Mouse (Mus musculus) induced T-regulatory cell, adult 2 months (primary cell): Measurements from ENCODE around the gene Psmb2.

Source experiments
- DNase-seq: peaks from one replicate; pipeline ENCODE4 v3.0.0-alpha.2; 2012; ENCODE audit warnings: low read depth

Psmb2 gene

DNA sequence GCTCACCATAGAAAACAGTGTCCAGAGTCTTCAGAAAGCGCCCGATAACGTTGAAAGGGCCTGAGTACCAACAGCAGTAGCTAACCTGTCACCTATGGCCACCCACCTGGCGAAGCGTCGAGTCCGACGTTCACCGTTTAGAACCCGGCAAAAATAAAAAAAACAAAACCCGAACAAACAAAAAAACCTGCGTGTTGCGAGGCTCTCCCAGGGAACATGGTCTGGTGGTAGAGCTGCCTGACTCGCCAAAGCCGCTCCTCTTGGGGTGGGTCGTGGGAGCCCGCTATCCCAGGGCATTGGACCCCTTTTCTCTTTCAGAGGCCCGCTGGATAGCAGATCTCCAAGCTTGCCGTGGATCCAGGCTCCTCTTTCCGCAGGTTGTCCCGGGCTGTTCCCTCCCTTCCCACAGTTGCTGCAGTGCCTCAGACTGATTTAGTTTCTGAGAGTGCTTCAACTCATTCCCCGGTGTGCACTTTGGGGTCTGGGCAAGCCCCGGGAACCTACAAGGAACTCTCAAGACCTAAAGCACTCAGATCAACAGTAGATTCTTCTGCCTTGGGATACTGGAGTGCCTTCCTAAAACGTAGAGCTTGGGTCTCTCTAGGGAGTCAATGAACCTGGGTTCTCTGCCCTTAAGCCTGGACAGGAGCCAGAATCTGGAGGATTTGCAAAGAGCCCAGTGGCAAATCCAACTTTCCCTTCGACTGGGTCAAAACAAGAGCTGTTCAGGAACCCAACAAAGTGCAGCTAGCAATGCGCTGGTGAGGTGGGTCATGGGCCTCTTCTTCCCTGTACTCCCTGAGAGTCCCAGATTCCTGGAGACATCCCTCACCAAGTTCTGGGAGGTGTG, 55.3 kb downstream of the Psmb2 start:
- no peak for DNase-seq

DNA sequence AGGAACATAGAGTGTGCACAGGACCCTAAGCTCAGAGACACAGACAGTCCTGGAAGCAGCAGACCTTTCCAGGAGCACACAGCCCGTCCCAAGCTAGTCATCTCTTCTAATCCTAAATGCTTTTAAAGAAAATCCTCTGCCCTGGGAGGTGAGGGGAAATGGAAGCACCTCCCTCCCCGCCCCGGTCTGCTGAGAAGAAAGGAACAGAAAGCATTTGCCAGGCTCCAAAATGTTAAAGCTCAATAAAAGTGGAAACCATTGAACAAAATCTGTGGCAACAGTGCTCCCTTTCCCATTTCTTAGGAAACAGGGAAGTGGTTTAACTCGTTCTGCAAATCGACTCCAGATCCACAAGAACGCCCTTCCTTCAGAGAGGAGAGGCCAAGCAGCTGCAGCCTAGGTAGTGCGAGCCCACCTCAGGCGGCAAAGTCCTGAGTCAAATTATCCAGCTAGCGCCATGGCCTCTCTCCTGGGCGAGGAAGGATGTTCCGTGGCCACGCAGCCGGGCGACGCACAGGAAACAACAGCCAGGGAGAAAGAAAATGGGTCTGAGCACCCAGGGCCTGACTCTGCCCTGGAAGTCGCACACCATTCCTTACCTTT, 56.7 kb downstream of the Psmb2 start:
- DNase-seq = no peak

DNA sequence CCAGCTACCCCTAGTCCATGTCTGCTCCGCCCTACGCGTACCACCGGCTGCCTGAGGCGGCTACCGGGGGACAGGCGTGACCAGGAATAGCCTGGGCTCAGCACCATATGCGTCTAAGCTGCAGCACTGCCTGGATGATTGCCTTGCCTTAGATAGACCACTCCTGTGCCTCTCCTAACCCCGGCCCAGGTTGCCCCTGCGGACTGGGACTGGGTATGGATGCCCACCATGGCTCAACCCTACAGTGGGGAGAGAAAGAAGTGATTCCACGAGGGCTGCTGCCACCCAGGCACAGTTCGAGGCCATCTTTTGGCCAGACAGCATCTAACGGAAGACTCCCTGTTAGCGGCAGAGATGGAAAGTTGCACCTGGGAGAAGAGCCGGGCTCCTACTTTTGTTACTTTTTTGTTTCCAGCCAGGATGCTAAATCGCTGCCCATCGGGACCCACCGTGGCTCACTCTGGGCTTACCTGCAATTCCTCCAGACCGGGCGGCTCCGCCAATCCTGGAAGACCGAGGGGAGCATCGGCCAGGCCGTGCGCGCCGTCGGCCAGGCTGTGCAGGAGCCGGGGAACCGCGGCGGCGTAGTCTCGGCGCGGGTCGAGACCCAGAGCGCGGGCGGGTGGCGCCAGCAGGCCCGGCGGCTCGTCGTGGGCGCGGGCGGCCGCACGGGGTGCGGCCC, 57.4 kb downstream of the Psmb2 start:
- no peak for DNase-seq

DNA sequence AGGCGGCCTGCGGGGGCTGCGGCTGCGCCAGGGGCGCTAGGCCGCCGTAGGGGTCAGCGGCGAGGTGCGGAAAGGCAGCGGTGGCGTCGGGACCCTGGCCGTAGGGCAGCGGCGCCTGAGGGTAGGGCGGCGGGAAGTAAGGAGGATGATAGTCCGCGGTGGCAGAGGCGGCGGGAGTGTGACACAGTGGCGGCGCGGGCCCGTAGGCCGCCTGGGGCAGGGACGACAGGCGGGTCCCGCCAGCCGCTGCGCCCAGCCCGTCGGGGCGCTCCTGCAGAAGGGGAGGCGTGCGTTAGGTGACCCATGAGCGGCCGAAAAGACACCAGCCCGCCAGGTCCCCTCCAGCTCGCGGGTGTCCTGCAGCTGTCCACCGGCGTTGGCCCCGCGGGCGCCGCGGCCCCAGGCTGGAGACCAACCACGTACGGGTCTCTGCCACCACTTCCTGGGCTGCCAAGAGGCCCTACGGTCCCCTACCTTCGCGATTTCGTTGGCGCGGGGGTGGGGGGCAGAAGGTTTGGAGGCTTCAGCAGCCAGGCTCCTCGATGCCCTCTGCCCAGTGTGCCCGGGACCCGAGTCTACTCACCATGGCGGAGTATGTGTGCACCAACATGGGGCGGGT, 58.1 kb downstream of the Psmb2 start:
- no peak for DNase-seq

DNA sequence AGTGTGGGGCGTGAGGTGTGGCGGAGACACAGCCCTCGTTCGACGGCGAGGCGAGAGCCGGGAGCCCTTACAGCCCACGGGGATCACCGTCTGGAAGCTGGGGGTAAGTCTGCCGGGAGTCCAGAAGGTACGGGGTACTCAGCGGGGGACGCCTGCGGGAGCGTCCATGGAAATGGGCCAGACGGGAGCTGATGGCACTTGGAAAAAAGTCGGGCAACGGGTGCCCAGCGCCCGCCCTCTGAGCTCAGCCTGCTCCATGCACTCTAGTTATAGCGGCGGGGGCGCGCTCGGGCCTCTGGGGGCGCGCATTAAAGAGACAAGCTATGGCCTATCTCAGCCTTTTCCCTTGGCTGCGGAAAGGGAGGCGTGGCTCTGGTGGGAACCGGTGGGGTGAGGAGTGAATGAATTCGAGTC, 58.6 kb downstream of the Psmb2 start, which contains the start of gene Tfap2e:
Gene Tfap2e, minus strand, starts transcription at position 240 of the 414 bp plus-strand sequence.
- no peak for DNase-seq

DNA sequence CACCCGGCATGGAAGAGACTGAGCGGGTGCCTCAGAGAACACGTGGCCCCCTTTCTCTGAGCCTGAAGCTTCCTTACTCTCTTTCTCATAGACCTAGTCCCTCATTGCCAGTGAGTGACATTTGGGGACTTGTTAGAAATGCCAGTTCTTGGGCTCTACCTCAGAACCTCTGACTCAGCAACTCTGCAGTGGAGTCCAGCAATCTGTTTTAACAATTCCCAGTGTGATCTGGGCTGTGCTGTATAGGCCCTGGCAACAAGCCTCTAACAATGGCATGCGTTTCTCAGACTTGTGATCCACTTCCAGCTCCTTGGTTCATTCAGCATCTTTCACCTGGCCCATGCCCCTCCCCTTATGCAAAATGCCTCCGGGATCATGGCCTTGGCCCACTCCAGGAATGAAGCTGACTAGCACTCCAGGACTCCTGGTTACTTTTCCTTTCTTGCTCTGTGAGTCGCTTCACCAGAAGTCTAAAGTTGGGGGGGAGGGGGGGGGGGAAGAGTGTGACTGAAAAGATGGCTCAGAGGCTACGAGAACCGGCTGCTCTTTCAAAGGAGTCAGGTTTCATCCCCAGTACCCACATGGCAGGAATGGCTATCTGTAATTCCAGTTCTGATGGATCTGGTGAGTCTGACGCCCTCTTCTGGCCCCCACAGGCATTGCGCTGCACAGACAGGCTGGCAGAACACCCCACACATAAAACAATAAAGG, 62.7 kb downstream of the Psmb2 start:
- DNase-seq = peak; percentile 43

DNA sequence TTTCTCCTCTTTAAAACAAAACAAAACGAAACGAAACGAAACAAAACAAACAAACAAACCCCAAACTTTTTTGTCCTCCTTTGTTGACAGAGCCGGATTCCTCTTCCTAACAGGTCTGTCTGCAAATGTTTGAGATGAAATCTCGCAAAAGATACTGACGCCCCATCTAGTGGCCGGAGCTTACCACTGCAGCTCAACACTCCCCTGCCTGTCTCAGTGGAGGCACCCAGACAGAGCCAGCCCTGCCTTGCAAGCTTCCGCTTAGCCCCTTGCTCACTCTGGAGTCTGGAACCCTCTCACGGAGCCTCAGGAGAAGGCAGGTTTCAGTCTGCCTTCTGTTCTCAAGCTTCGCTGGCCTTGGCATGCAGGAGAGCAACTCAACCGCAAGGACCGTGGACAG, 64.0 kb downstream of the Psmb2 start:
- peak; percentile 88 for DNase-seq

DNA sequence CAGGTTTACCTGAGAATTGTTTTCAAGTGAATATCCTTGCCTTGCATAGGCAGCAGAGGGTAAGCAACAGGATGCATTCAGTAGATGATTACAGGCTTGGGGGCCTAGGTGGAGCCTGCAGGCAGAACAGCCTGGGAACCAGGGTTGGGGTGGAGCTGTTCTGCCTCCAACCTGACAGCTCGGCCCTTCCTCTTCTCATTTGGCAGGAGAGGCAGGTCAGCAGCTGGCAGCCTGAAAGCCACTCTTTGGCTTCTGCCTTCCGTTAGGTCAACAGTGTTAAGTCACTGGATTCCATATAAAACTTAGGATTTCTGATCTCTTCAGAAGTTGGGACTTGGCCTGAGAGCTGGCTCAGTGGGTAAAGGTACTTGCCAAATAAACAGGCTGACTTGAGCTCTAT, 65.5 kb downstream of the Psmb2 start:
- DNase-seq = no peak

DNA sequence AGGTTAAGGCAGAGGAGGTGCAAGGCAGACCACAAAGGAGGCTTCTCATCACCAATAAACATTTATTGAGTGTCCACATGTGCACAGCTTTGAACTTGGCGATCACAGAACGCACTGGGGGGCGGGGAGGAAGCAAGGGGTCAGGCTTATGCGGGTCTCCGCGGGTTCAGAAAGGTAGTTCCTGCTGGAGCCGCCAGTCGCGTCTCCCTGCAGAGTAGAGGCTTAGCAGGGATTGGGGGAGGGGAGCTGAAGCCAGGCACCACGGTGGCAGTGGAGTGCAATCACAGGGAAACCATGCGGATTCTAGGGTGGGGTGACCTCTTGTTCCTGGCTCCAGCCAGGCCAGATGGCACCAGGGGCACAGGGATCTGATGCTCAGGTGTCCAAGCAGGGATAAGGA, 66.3 kb downstream of the Psmb2 start:
- no peak for DNase-seq

DNA sequence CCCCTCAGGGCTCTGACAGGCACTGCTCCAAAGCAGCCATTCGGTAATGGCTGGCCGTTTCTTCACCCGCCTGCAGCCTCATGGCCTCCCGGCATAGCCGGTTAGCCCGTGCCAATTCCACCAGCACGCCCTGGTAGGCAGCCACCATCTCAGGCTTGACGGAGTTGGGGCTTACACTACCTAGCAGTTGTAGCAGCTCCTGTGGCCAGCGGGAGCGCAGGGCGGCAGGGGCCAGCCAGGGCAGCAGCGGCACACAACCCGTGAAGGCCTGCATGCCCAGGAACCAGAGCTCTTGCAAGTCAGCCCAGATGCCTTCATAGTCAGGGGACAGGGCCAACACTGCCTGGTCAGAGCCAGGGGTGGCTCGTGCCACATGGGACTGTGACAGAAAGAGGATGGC, 67.4 kb downstream of the Psmb2 start:
- no peak for DNase-seq

DNA sequence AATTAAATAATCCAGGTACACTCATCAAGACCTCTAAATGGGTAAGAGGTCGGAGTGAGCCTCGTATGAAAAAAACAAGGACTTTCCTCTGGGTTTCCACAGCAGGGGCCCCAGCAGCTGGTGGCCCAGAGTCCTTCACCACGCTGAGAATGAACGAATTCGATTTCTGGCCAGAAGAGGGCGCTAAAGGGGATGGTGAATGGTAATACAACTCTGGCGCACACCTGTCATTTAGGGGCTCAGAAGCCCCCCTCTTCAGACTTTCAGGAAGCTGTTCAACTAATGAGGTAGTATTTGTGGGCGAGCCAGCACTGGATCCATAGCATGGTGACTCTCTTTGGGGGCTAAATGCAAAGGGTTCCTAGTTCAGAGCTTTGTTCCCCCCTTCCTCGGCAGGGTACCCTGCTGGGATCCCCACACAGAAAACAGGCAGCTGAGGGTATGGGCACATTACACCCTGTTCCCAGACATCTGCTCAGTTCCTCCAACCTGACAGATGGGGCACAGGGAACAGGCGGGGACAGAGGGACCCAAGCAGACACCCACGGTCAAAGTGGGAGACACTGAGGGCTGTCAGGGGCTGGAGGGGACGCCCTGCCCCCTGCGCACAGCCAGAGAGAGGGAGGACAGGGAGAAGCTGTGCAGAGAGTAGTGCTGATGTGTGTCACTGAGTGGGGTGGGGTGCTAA, 68.2 kb downstream of the Psmb2 start:
- peak; percentile 79 for DNase-seq

DNA sequence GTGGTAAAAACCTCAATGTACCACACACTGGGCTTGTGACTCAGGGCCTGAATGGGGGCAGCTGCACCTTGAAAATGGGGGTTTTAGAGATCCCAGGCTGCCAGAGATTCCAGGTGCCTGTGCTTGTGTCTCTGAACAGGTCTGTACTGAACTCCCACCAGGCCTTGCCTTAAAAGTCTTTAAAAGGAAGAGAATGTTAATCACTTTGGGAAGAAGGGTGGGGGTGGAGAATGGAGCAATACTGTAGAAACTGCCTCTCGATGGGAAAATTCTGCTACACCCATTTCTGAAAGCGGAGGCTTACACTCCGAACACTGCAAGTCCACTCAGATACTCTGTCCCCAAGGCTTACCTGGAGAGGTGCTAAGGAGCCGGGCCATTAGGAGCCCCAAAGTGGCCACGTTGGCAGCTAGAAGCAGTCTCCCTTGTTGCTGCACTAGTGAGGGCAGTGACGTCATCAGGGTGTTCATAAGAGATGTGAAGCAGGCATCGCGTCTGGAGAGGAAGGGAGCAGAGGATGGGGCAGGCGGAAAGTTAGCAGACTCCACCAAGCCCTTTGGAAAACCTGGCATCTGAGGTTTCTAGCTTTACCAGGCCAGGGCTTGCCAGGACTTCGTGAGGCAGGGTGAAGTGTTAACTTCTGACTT, 68.9 kb downstream of the Psmb2 start:
- DNase-seq = no peak

DNA sequence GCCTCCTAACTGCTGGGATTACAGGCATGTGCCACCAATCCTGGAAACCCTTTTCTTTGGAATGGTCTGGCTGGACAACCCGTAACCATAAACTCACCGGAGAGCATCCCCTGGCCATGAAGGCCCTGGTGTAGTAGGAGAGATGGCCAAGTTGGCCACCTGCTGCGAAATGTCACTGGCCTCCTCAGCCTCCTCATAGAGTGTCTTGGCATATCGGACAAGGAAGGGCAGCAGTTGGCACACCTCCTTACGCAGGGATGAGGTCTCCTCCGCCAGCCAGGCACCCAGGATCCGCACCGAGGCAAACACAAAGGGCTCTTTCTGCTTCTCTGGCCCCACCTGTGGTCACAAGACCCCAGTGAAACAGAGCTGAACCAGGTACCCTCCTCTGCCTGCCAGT, 71.0 kb downstream of the Psmb2 start:
- DNase-seq = no peak

DNA sequence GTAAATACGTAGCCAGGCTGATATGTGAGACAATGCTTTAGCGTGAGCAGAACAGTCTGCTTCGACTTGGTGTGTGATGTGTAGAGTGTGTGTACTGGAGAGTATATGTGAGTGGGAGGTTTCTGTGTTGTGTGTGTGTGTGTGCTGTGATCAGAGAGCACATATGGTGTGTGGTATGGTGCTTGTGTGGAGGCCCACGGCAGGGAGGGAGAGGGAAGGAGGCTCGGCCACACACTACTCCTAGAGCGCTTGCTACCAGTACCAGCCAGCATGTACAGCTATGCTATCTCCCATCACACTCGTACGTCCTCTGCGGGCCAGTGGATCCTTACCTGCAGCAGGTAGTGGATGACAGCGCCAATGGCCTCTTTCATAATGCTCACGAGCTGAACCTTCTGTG, 72.1 kb downstream of the Psmb2 start:
- DNase-seq = no peak

DNA sequence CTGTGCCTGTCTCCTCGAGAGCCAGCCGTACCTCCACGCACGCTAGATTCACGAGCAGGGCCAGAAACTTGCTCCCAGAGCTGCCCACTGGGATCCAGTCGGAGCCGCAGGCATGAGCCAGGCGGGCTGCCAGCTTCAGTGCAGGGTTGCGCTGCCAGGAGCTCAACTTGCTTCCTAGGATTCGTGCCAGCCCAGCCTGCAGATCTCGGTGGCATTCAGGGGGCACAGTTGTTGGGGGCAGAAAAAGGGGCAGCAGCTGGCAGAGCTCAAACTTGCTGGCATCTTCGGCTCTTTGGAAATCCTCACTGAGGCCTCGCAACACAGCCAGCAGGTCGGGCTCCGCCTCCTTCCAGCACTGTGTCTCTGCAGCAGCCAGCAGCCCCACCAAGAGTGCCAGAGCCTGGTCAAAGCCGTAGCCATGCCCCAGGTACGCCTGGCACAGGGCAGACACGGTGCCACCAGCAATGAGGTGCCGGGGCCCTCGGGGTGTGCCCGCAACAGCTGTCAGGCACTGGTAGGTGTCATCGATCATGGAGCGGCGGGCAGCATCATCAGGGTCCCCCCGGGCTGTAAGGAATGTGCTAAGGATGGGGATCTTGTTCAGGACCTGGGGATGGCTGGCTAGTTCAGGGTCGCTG, 72.7 kb downstream of the Psmb2 start:
- no peak for DNase-seq

DNA sequence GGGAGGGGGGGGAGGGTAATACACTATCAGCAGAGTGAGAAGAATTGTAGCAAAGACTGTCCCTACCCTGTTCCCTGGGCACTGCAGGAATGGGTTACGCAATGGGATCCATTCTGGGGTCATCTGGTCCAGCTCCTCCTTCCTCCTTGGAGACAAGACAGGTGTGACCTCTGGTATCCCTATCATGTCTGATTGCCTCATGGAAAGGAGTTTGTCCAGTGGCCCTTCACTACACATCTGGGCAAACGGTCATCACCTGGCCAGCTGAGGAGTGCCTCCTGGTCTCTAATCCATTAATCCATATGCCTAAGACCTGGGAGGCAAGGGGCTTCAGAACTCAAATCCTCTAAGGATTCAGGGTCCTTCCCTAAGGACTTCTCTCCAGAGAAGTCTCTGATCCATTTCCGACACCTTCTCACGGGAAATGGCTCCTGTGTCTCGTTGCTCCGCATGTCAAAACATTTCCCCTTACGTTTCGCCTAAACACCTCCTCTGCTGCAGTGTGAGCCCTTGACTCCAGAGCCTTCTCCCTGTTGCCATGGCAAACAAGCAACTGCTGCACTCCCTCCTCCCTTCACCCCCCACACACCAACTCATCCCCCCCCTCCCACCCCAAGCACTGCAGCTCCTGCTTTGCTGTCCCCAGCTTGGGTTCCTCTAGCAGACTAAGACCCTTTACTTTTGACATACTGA, 73.6 kb downstream of the Psmb2 start:
- DNase-seq = no peak

DNA sequence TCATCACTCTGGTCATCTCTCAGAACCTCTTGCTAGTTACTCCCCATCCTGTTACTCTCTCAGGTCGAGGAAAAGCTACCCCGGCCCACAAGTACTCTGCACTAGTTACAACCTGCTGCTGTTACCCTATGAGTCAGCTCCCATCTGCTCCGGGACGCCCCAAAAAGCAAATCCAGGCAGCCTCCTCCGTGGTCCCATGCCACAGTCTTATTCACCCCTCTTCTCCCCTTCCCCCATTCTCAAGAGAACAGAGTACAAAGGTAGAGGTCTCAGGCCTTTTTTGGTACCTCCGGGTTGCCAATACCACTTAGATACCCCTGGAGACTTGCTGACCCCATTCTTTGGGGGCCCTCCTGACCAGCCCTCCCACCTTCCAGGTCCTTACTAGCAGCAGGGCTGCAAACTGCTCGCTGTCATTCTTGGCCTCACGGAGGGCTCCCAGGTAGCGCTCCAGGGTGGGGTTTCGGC, 74.2 kb downstream of the Psmb2 start:
- no peak for DNase-seq

DNA sequence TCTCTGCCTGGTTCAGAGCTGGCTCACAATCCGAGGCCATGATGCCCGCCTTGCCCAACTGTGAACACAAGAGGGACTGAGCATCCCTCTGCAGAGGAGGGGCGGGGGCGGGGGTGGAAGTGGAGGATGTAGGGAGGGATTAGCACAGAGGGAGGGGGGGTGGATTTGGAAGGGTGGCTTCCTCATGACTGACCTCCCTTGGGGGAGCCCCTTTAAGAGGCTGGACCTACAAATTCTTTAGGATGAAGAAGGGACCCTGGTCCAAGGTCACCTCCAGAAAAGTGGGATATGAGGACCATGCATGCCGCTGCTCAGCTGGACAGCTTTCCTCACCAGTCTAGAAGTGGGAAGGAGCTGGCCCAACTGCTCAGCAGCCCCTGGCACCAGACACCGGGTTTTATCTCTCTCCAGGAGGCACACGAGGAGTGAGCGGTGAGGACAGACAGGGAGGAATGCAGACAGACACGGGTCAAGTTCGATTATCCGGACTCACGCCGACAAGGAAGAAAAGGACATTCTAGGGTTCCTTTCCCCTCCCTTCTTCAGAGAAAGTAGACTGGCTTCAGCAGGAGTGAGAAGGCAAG, 74.7 kb downstream of the Psmb2 start:
- no peak for DNase-seq

DNA sequence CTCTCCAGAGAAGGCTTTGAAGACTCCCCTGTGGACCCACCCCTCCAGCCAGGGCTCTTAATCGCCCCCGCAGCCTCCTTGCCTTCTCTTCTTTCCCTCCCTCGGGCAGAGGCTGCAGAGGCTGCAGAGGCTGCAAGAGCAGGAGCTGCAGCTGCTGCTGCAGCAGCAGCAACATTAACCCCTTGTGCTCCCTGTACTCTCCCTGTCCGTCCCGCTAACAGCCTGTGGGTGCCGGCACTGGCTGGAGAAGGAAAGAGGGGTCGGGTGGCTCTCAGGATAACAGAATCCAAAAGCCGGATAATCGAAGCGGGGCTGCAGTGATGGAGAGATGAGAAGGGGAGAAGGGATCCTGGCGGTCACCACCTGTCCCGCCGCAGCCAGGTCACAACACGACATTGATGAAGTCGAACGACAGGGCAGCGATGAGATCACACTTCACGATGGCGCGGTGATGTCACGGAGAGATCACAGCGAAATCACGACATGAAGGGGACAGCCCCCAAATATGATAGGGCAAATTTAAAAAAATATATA, 75.2 kb downstream of the Psmb2 start:
- DNase-seq = peak; percentile 78
